Mouse (Mus musculus) heart, adult 2 months (tissue): Measurements from ENCODE around the gene Ntmt1. TPM values are rescaled to one million over a fixed set of nuclear protein-coding genes. Genes with fewer than 3 reads are reported as not detected.

ENCODE experiments used
- DNase-seq, 2 experiments: peaks; one replicate each; pipeline ENCODE4 v3.0.0; 2021
- H3K27ac ChIP-seq: fragments of 200-600 bp; 2 replicates; pipeline ENCODE4 v1.8.1; 2022
- H3K27me3 ChIP-seq: fragments of 200-500 bp; 2 replicates; pipeline ENCODE4 v1.6.1; 2012; ENCODE audit warnings: mild to moderate bottlenecking, low read length, inconsistent platforms, mixed read lengths; ENCODE audit not compliant: control insufficient read depth, insufficient read depth
- H3K36me3 ChIP-seq: fragments of 200-500 bp; 2 replicates; pipeline ENCODE4 v1.6.1; 2012; ENCODE audit warnings: low read length, inconsistent platforms; ENCODE audit not compliant: control insufficient read depth, insufficient read depth
- H3K4me1 ChIP-seq: fragments of 200-500 bp; 2 replicates; pipeline ENCODE4 v1.6.1; 2011; ENCODE audit warnings: low read length; ENCODE audit not compliant: control insufficient read depth, insufficient read depth
- H3K4me3 ChIP-seq: fragments of 200-600 bp; 2 replicates; pipeline ENCODE4 v1.8.1; 2022
- H3K79me2 ChIP-seq: fragments of 200-500 bp; replicated peaks from 2 replicates; pipeline ENCODE4 v1.6.1; 2012; ENCODE audit warnings: mild to moderate bottlenecking, inconsistent platforms, low read length, moderate library complexity, mixed read lengths; ENCODE audit not compliant: control insufficient read depth, insufficient read depth
- H3K9ac ChIP-seq: fragments of 200-500 bp; 2 replicates; pipeline ENCODE4 v1.6.1; 2012; ENCODE audit warnings: low read depth, mild to moderate bottlenecking, control low read depth, inconsistent platforms, low read length, mixed read lengths
- CTCF ChIP-seq: fragments of 200-600 bp; IDR thresholded peaks from 2 replicates; pipeline ENCODE4 v1.8.1; 2022; ENCODE audit warnings: antibody characterized with exemption, mild to moderate bottlenecking, moderate library complexity
- EP300 ChIP-seq: fragments of 200-500 bp; IDR thresholded peaks from 2 replicates; pipeline ENCODE4 v1.6.1; 2011; ENCODE audit warnings: low read depth, low read length, control low read depth; ENCODE audit not compliant: insufficient read depth
- POLR2A ChIP-seq: fragments of 200-500 bp; IDR thresholded peaks from 2 replicates; pipeline ENCODE4 v1.6.1; 2011; ENCODE audit warnings: mild to moderate bottlenecking, low read depth, low read length, control low read depth; ENCODE audit not compliant: insufficient read depth
- whole genome bisulfite sequencing: fragments of 180-500 bp; shearing (Covaris S2); methylation state at CpG from one replicate; pipeline ENCODE4 v1.1.7; 2018; 5-methylcytosine and 5-hydroxymethylcytosine counted together
- intact Hi-C: fragments of 180-260 bp; cut with DNase I; formaldehyde crosslinking; loops from one replicate; pipeline ENCODE4 v1.15.1; 2025
- polyA plus RNA-seq: library from polyadenylated mRNA; depleted of rRNA; stranded (reverse); fragments of >200 nt; gene quantifications from 2 replicates; pipeline ENCODE4 v1.2.3, GENCODE M21; 2012
- total RNA-seq, 2 experiments: library from RNA; stranded (reverse); gene quantifications; 2 replicates each; pipeline ENCODE4 v1.2.3; 2021

Gene Ntmt1
- total and polyA plus RNA-seq, 3 experiments: 22.0 to 30.2 (median 27.3) TPM

DNA sequence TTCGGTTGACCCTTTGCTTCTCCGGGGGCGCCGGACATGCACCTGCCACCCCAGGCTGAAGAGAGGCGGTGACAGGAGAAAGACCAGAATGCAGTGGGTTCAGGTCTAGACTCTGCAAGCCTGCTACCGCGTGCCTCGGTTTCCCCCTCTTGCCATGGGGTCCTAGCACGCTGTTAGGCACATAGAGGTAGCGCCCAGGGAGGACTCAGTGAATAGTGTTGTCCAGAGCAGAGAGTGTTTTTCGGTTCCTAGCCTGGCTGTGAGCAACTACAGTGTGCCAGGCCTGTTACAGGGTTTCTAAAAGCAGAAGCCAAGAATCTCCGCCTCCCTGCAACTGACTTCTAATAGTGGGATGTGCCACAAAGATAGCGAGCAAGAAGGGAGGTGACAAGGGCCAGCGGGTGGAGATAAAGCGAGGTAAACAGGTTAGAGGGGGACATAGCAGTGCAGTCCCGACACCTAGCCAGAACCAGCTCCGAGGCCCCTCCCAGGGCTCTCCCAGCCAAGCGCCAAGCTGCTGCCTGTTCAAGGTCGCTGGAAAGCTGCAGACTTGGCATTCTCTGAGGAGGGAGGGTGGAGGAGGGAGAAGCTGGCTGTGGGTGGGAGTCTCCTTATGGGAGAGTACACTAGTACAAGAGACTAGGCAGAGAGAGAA lies 35.7 kb upstream of the Ntmt1 start:
- Histone ChIP-seq H3K27ac (peak overlapping the region; percentile 87), H3K9ac (peak overlapping the region; percentile 84), H3K36me3 (no peaks in the 10 kb centered on the region; the same call in 1 of the 2 replicates), H3K4me1 (peaks cover 16% of the 10 kb centered on the region), H3K79me2 (no peaks in the 10 kb centered on the region), H3K4me3 (peak overlapping the region; percentile 68), H3K27me3 (no peaks in the 10 kb centered on the region)
- TF ChIP-seq POLR2A: peak; percentile 70
- 0 out of 2 replicates have a peak, but pooled peaks have one; percentile 63 for TF ChIP-seq EP300
- no peak for TF ChIP-seq CTCF
- peak; percentile 82 to 88 for DNase-seq
- intact Hi-C loops: loop anchor here (2.0 kb wide), 2 partner anchors 13 to 53 kb away; no protein-coding TSS in a partner anchor
- 3% methylated on average over 19 of the region's 19 CpGs for WGBS

DNA sequence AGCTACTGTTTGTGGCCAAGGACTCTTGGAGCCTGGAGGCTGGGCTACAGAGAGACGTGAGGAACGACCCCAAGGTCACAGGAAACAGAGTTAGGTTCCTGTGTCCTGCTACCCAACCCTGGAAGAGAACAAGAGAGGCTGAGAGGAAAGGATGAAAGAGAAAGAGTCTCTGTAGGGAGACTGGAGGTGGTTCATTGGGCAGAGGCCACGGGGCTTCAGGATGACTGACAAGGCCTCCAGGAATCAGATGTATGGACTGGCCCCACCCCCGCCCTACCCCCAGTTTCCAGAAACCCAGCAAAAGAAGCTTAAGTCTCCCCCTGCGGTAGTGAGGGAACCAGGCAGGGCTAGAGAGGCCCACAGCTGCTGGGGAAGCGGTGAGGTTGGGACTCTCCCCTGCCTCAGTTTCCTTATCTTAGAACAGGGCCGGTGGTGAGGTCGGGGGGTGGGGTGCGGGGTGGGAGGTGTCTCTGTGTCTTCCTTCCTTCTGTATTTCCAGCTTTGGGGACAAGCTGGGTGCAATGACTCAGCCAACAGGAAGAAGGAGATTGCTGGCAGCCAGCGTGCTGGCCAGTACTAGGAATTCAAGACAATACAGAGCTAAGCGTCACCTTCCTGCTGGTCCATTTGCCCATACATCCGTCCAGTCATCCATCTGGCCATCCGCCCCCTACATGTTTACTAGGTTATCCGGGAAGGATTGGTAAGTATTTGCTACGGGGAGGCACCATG lies 34.9 kb upstream of the Ntmt1 start:
- WGBS: 20% methylated on average over 15 of the region's 15 CpGs
- H3K27me3 ChIP-seq: no peaks in the 10 kb centered on the region
- peak; percentile 72; the same call in 1 of the 2 replicates for TF ChIP-seq EP300
- no peak for TF ChIP-seq POLR2A
- TF ChIP-seq CTCF: no peak
- peaks cover 16% of the 10 kb centered on the region for H3K4me1 ChIP-seq
- peak overlapping the region; percentile 87 for H3K27ac ChIP-seq
- no peak overlapping the region for H3K4me3 ChIP-seq
- no peaks in the 10 kb centered on the region for H3K79me2 ChIP-seq
- intact Hi-C loops: loop anchor here (1.0 to 2.0 kb wide), 2 partner anchors 14 to 22 kb away; no protein-coding TSS in a partner anchor
- no peak overlapping the region for H3K9ac ChIP-seq
- no peaks in the 10 kb centered on the region; the same call in 1 of the 2 replicates for H3K36me3 ChIP-seq
- peak; percentile 54 to 70 for DNase-seq

DNA sequence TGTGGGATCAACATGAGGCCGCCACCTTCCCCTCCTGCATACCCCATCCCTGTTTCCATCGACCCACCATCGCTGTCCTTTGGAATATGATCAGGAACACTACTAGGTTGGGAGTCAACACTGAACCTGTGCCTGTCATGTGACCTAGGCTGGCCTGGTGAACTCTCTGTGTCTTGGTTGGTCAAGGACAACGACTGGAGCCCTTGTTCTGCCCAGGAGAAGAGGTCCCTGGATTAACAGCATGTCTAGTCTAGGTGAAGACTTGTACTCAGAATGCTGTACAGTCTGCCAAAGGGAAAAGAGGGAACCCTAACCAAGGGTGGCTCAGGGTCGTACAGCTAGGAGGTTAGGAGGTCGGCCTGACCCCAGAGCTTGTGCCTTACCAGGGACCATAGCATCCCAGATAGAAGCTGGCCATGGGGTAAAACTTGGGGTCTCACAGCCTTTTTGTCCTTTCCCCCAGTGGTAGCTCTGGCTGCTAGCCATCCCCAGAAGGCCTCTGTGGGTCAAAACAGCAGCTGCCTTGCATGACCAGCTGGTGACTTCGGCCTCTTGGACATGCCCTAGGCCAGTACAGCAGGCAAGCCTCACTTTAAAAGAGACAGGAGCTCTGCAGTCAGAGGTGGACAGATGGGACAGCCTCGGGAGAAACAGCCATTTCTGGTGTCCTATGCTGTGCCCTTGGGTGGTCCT lies 34.2 kb upstream of the Ntmt1 start:
- intact Hi-C loops: loop anchor here (1.0 to 2.0 kb wide), 2 partner anchors 15 to 21 kb away; no protein-coding TSS in a partner anchor
- H3K9ac ChIP-seq: no peak overlapping the region

DNA sequence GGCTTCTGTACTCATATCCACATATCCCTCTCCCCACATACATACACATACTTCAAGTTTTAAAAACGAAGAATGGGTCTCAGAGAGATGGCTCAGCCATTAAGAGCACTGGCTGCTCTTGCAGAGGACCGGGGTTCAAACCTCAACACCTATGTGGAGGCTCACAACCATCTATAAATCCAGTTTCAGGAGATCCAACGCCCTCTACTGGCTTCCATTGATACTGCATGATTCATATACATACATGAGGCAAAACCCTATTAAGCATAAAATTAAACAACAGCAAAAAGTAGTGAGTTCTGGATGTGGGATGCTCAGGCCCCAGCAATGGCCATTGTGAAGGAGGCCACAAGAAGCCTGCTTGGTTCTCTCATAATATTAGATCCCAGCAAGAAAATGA lies 31.7 kb upstream of the Ntmt1 start:
- 67% methylated on average over 3 of the region's 3 CpGs for WGBS
- no peak overlapping the region for H3K27ac ChIP-seq
- intact Hi-C loops: no loop called here
- no peak for DNase-seq
- H3K79me2 ChIP-seq: no peaks in the 10 kb centered on the region
- TF ChIP-seq POLR2A (no peak), CTCF (peak; percentile 62), EP300 (no peak)
- peaks cover 16% of the 10 kb centered on the region for H3K4me1 ChIP-seq
- no peaks in the 10 kb centered on the region for H3K27me3 ChIP-seq
- H3K36me3 ChIP-seq: no peaks in the 10 kb centered on the region; the same call in 1 of the 2 replicates
- H3K9ac ChIP-seq: no peak overlapping the region
- H3K4me3 ChIP-seq: no peak overlapping the region

More for the DNA sequence above, 34.2 kb upstream of the Ntmt1 start:
- no peaks in the 10 kb centered on the region; the same call in 1 of the 2 replicates for H3K36me3 ChIP-seq
- DNase-seq: no peak
- TF ChIP-seq POLR2A: no peak
- TF ChIP-seq CTCF: no peak
- no peak for TF ChIP-seq EP300
- 63% methylated on average over 8 of the region's 8 CpGs for WGBS
- peaks cover 16% of the 10 kb centered on the region for H3K4me1 ChIP-seq
- H3K27ac ChIP-seq: peak overlapping the region; percentile 87
- H3K27me3 ChIP-seq: no peaks in the 10 kb centered on the region
- no peak overlapping the region for H3K4me3 ChIP-seq
- no peaks in the 10 kb centered on the region for H3K79me2 ChIP-seq

DNA sequence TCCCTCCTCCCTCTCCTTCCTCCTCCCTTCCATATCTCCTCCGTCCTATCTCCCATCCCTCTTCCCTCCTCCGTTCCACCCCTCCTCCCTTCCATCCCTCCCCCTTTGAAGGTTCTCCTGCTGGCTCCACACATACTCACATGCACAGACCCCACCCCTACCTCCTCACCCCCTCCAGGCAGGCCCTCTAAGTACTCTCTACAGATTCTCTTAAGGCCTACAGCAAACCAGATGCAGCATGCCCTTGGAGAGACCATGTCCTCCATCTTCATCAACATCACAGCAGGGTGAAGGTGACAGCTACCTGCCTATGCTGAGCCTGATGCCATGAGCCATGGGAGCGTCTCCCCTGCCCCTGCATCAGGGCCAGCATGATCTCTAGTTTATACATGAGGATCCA lies 30.4 kb upstream of the Ntmt1 start:
- Histone ChIP-seq H3K4me3 (no peak overlapping the region), H3K4me1 (peaks cover 13% of the 10 kb centered on the region), H3K79me2 (no peaks in the 10 kb centered on the region), H3K9ac (no peak overlapping the region), H3K36me3 (no peaks in the 10 kb centered on the region; the same call in 1 of the 2 replicates), H3K27ac (no peak overlapping the region), H3K27me3 (no peaks in the 10 kb centered on the region)
- WGBS: 77% methylated on average over 3 of the region's 3 CpGs
- no peak for DNase-seq
- TF ChIP-seq CTCF: no peak
- no peak for TF ChIP-seq EP300
- no peak for TF ChIP-seq POLR2A
- intact Hi-C loops: no loop called here
